Mouse (Mus musculus): ENCODE results near the gene Runx2. TPM values are rescaled to one million over a fixed set of nuclear protein-coding genes. Genes with fewer than 3 reads are reported as not detected.

Runx2 gene
- total RNA-seq, 2 experiments from 2014 or later, result 7.1 to 8.9 TPM

DNA sequence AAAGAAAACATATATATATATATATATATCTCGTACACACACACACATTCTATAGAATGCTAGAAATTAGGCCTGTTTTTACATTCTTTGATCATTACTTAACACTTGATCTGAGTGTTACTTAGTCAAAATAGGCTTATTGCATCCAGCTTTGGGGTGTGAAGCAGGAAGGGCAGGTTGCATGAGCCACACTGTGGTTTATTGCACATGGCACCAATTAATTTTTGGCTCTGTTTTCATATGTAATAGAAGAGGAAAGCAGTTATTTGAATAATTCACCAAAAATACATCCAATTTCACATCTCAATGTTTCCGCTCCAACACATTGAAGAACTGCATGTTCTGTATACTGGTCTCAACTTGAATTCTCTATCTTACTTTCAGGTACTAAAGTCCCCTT is 42.0 kb downstream of the Runx2 start:
- DNase-seq (ENCODE audit: low spot score in 2 of 2), result no peak
- intact Hi-C loops (cut with DNase I), result no loop called here

DNA sequence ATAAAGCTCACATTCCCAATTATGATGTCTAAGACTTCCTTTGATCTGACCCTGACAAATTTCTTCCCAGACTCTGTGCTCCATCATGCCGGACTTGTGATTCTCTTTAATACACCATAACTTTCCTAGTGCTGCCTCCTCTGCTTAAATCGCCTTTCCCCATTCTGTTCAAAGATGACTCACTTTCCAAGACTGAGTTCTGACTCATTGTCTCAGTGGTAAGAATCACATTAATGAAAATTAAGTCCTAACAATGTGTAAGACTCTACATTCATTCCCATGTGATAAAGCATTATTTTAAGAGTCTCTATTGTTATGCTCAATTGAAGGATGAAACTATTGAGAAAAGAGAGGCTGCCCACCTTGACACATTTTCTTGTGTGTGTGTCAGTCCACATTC is 43.7 kb downstream of the Runx2 start:
- intact Hi-C loops (cut with DNase I), result no loop called here
- DNase-seq (ENCODE audit: low spot score in 2 of 2), result no peak

DNA sequence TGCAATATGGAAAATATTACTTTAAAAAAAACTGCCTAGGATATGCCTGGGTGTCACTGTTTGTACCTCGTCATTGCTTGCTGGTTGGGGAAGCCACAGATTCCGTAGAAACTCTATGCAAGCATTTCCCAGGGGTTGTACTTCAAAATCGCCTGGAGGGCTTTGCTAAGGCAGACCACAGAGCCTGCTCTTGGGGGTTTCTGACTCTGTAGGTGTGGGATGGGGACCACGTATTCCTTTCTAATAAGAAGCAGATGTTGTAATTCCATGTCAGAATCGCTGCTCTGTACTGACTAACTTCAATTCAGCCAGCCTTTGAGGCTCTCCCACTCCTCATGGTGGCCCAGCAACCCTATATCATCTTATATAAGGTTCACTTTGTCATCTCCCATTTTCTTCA is 46.1 kb downstream of the Runx2 start:
- intact Hi-C loops (cut with DNase I), result no loop called here
- no peak for DNase-seq (ENCODE audit: low spot score in 2 of 2)

DNA sequence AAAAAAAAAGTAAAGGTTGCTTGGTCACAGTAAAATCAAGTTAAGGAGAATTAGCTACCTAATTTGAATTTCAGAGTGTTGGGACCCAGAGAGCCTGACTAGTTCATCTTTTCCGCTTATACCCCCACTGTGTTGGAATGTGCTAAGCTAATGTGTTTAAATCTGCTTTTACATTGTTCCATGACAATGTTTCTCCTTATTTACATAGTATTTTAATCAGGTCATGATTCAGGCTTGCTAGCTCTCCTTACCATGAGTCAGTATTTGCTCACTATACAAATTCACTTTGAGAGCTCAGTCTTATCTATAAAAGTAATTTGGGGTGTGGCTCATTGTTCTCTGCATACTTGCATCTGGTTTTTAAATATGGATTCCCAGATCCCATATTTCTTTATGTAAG is 47.2 kb downstream of the Runx2 start:
- intact Hi-C loops (cut with DNase I), result no loop called here
- no peak for DNase-seq (ENCODE audit: low spot score in 2 of 2)

DNA sequence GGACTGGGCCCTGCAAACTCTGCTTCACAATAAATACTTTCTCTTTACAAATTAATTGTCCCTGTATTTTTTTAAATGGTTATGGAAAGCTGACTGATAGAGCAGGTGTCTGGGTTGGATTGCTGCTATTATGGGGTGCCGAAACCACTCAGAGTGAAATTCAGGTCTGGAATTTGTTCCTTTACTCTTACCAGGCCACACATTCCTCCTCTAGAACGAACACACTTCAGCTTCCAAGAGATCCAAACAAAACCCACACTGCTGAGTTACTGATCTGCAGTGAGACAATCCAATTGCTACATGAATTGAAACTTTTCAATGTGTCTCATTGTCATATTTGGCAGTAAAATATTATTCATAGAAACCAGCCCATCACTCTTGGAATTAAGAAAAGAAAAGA is 47.6 kb downstream of the Runx2 start:
- DNase-seq (ENCODE audit: low spot score in 2 of 2), result no peak
- intact Hi-C loops (cut with DNase I), result no loop called here

DNA sequence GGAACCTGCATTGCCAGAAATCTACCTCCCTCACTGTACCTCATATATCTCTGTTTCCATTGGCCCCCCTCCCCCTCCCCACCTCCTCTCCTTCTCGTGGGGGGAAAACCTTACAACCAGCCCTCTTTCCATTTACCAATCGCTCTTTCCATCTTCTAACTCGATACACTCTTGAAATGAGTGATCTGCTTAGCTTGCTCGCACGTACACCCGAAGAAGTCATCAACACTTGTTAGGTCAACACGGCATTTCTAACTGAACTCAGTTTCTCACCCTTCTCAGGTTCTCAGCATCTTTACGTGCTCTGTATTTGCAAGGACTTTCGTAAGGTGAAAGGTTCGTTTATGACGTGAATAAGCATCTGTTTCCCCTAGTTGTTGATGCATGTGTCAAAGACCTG is 48.3 kb downstream of the Runx2 start:
- intact Hi-C loops (cut with DNase I), result no loop called here
- DNase-seq (ENCODE audit: low spot score in 2 of 2), result no peak

DNA sequence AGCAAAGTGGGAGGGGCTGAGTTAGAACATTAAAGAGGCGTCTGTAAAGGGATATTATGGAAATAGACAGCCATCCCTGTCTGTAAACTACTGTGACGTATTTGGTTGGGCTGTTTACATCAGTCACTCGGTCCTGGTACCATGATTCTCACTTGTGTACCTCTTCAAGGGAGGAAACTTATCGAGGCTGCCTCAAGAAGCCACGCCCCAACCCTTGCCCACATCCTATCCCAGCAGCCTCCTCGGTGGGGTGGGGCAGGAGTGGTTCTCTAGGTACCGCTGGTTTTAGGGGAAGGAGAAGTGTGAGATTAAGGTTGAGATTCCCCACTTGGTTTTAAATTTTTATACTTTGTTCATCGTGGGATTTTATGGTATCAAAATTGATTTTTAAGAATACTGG is 69.2 kb downstream of the Runx2 start:
- intact Hi-C loops (cut with DNase I), result no loop called here
- DNase-seq (ENCODE audit: low spot score in 2 of 2), result no peak

DNA sequence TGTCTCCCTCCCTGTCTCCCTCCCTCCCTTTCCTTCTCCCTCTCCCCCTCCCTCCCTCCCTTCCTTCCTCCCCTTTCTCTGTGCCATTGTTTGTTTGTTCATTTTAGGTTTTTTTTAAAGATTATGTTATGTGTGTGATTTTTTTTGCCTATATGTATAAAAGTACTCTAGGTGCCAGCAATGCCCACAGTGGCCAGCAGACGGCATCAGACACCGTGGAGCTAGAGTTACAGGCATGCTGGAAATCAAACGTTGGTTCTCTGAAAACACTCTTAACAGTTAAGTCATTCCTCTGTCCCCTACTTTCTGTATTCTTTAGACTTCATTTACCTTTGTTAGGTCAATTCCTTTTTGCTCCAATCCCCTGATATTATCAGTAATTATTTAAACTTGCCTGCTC is 70.8 kb downstream of the Runx2 start:
- DNase-seq (ENCODE audit: low spot score in 2 of 2), result no peak
- intact Hi-C loops (cut with DNase I), result no loop called here

DNA sequence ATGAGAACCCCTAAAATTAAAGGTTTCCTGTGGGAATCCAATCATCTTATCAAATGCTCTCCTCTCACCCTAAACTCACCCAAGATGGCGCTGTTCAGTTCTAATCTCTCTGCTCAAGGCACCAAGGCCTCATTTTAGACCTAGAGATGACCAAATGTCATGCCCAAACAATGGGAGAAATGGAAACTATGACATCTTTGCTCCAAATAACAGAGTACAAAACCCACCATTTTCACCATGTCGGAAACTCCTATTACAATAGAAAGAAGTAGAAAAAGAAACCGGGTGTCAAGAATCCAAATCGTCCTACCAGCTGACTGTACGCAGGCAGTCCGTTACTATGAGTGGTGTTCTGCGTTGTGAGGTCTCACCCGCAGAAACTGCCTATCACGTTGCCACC is 72.4 kb downstream of the Runx2 start:
- DNase-seq (ENCODE audit: low spot score in 2 of 2), result no peak
- intact Hi-C loops (cut with DNase I), result no loop called here

DNA sequence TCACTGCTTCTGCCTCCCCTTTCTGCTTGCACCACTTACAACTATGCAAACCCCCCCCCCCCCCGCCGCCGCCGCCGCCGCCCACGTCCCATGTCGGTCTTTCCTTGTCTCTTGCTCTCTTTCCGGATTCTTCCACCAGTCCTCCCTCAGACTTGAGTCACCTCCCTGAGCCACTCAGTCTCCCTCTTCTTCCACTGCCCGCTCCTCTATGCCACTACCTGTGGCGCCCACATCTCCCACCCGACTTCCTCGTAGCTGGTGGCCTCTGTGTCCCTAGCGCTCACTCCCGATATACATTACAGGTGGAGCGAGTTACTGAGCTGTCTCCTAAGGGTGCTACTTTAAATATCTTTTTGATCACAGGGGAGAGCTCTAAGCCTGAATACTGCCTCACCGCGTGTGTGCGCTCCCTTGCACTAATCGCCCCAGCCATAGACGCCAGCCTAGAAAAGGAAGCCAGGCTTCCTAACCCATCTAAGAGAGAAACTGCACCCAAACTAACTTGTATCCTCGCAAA is 76.4 kb downstream of the Runx2 start:
- intact Hi-C loops (cut with DNase I), result loop anchor here (5.0 to 10.0 kb wide), 5 partner anchors 121 to 637 kb away; no protein-coding TSS in a partner anchor
- peak; percentile 27 to 28 for DNase-seq (ENCODE audit: low spot score in 2 of 2)

DNA sequence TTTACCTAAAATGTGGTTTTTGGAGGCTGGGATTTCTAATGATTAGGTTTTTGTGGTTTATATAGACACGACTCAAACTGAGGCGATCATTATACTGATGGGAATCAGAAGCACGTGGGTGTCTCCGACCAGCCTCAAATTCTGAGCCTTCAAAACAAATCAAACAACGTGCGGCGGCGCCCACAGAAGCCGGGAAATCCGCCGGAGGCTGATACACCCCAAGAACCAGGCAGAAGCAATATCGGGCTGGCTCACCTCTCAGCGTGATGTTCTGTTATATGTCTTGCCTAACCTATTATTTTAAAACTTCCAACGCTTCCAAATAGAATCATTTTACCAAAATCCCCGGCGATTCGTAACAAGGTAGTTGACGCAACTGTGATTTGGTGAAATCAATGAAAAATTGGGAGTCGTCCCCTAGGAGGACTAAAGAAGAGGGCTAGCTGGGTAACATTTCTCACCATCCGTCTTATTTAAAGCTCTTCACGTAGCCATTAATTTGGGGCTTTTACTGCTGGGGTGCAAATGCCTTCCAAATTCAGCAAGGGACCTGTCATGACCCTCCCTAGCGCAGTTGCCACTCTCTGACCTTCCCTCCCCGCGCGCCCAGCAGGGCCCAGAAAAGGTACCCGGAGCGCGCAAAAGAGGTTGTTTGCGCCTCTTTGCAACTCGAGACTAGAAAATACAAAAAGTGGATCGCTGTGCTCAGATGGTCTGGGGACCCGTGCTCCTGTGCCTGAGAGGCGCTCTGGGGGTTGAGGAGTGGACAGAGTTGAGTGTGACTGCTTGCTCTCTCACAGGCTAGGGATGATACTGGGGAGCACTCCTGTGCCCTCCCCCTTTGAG is 77.1 kb downstream of the Runx2 start:
- DNase-seq (ENCODE audit: low spot score in 2 of 2), result peak; percentile 18
- intact Hi-C loops (cut with DNase I), result loop anchor here (5.0 to 10.0 kb wide), 5 partner anchors 120 to 637 kb away; no protein-coding TSS in a partner anchor

DNA sequence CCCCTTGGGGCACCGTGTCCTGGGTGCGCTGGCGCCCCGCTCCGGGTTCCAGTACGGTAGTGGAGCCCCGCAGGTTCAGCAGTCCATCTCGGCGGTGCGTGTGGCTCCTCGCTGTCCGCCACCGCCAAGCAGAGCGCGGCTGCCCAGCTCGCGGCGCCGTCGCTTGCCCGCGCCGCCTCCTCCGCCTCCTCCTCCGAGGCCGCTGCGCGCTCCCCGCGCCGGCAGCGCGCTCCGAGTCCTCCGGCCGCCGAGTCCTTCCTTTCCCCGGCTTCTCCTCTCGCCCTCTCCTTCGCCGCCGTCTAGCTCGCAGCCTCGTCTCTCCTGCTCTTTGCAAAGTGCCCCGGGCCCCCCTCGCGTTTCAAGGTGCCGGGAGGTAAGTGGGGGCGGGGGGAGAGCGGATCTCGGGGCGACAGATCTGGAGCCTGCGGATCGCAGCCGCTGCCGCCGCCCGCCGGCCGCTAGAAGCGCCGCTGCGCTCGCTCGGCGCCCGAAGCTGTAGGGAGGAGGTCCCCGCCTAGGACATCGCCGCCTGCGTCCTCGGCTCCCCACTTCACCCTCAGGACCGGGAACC is 78.5 kb downstream of the Runx2 start:
- intact Hi-C loops (cut with DNase I), result loop anchor here (1.0 to 10.0 kb wide), 6 partner anchors 41 to 639 kb away; partner anchors contain the start of gene Supt3
- peak; percentile 77 to 84 for DNase-seq (ENCODE audit: low spot score in 2 of 2)

DNA sequence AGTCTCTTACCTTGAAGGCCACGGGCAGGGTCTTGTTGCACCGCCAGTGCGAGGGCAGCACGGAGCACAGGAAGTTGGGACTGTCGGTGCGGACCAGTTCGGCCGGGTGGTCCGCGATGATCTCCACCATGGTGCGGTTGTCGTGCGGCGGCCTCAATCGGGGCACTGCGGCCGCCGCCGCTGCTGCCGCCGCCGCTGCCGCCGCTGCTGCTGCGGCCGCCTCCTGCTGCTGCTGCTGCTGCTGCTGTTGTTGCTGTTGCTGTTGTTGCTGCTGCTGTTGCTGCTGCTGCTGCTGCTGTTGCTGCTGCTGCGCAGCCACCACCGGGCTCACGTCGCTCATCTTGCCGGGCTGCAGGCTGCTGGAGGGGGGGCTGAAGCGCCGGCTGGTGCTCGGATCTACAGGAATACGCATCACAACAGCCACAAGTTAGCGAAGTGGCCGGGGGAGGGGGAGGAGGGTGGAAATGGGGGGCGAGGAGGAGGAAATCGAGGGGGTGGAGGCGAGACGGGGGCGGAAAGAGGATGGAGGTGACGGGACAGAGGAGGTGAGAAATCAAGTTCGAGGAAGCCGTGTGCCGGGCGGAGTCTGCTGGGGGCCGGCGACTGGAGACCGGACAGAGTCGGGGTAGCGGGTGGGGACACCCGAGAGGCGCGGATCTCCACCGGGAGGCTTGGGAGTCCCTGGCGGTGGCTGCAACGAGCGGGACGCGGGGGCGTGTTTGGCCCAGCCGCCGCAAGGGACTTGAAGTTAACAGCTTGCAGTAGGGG is 79.2 kb downstream of the Runx2 start:
- intact Hi-C loops (cut with DNase I), result loop anchor here (5.0 to 10.0 kb wide), 5 partner anchors 118 to 639 kb away; no protein-coding TSS in a partner anchor
- DNase-seq (ENCODE audit: low spot score in 2 of 2), result peak in 1 of 2 experiments; percentile 37

DNA sequence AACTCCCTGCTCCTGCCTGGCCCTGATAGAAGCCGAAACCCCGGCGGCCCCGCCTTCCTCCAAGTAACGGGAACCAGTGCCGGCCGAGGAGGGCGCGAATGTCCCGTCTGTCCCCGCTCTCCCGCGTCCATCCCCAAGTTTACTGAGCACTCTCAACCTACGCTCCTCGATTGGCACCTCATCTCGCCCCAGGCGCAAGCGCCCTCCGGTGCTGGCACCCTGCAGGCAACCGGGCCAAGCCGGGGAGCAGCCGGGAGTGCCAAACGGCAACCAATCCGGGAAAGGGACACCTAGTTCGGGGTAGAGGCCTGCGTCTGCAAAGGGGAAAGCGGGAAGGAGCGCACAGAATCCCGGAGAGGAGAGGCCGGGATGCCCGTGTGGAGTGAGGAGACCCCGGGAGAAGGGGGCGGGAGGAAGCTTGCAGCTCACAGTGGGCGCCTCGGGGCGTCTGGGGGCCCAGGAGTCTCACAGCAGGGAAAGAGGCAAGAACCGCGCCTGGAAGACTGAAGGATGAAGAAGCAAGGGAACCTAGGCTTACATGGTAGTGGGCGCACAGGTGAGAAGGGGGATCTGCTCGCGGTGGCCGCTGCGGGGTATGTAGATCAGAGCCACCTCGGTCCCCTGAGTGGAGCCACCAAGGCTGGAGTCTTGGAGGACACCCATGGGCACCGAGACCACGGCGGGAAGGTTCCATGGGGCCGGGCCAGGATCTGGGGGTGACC is 79.9 kb downstream of the Runx2 start:
- intact Hi-C loops (cut with DNase I), result loop anchor here (5.0 to 10.0 kb wide), 5 partner anchors 117 to 640 kb away; no protein-coding TSS in a partner anchor
- DNase-seq (ENCODE audit: low spot score in 2 of 2), result peak; percentile 50 to 59

DNA sequence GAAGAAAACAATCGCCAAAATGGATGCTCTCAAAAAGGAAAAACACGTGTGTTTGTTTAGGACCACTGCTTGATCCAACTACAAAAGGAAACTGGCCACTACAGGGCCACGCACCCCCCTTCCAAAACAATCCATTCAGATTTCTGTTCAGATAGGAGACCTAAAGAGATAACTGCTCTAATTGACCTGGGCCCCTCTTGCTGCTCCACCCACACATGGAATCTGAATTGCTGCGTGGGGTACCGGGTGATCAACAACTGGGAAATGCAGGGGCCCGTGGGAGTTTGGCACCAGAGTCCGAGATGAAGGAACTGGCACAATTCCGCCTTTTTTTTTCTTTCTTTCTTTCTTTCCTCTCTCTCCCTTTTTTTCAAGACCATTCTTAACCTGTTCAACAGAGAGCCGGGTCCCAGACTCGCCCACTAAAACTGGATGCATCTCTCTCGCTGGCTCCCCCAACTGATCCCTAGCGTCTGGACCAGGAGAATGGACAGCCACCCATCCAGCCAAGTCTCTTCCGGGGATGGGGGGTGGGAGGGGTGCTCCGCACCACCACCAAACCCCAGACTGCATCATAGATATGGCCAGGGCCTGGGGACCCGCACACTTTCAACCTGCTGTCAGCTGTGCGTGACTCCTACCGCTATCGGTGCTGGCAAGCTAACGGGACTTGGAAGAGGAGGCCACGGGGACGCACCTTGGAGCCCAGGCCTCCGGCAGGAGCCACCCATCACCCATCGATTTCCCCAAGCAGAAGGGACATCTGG is 80.9 kb downstream of the Runx2 start:
- intact Hi-C loops (cut with DNase I), result loop anchor here (10.0 kb wide), 3 partner anchors 209 to 641 kb away; no protein-coding TSS in a partner anchor
- peak; percentile 19 to 44 for DNase-seq (ENCODE audit: low spot score in 2 of 2)

DNA sequence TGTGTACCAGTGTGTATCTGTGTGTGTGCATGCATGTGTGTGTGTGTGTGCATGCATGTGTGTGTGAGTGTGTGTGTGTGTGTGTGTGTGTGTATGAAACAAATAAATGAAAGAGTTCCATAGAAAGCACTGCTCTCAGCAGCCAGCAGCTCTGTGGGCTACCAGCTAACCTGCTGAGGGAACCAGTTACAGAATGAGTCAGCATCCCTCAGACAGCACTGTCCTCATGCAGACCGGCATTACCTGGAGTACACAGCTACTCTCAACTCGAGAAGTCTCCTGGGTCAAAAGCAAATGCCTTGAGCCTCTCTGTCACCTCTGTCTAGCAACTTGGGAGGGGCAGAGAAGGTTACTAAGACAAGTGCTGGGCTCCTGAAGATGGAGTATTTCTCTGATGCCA is 86.1 kb downstream of the Runx2 start:
- intact Hi-C loops (cut with DNase I), result no loop called here
- no peak for DNase-seq (ENCODE audit: low spot score in 2 of 2)

DNA sequence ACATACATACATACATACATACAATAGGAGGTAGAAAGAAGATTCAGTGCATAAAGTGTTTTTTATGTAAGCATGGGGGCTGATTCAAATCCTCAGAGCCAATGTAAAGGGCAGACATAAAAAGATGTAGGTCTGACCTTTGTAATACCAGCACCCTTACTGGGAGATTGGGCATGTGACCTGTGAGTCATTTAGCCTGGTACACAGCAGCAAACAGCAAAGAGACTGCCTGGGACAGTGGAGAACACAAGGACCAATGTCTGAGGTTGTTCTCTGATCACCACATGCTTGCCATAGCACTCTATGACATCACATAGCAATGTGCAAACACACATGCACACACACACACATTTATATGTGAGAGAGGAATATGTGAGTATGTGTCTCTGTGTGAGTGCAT is 86.9 kb downstream of the Runx2 start:
- no peak for DNase-seq (ENCODE audit: low spot score in 2 of 2)
- intact Hi-C loops (cut with DNase I), result no loop called here

DNA sequence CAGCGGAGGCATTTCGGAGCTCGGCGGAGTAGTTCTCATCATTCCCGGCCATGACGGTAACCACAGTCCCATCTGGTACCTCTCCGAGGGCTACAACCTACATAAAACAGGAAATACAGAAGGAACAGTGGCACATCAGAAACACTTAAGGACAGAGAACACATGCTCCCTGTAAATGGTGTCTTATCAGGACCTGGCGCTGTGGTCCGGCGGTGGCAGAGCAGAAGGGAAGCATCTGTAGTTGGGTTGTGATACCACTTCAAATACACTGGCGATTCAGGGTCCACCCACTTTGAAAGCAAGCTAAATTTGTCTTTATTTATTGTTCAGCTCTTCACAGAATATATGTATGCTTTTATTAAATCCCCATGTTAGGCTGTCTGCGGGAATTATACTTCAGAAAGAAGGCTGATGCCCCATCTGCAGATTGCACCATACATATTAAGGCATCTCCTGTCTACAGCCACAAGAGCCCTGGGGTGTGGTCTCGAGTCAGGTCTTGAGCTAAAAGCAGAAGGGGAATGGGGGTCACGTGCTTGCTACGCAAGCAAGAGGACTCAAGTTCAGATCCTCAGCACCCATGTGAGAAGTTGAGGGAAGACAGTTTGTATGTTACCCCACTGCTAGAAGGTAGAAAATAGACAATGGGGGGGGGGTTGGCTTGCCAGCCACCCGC is 89.7 kb downstream of the Runx2 start:
- no peak for DNase-seq (ENCODE audit: low spot score in 2 of 2)
- intact Hi-C loops (cut with DNase I), result no loop called here
